Mouse (Mus musculus) forelimb bud, embryonic 11.5 days (tissue): ENCODE data around the gene Slc38a3.

Experiments used
- DNase-seq: peaks from one replicate; pipeline ENCODE4 v3.0.0-alpha.2; 2012; ENCODE audit warnings: low read depth, low spot score

Gene Slc38a3

GRCm38 (mm10) chr9:107618778-107619545 lies 50.4 kb downstream of the Slc38a3 start:
- DNase-seq: no peak

- DNase-seq: no peak
These were observed 51.2 kb downstream of the Slc38a3 start for GRCm38 (mm10) chr9:107618098-107618497.

GRCm38 (mm10) chr9:107617461-107617860 lies 51.9 kb downstream of the Slc38a3 start:
- no peak for DNase-seq

GRCm38 (mm10) chr9:107615035-107615434 lies 54.3 kb downstream of the Slc38a3 start:
- no peak for DNase-seq

- no peak for DNase-seq
These were observed 56.3 kb downstream of the Slc38a3 start for GRCm38 (mm10) chr9:107612945-107613569.

GRCm38 (mm10) chr9:107612191-107612944 lies 57.0 kb downstream of the Slc38a3 start:
- peak; percentile 98 for DNase-seq

- DNase-seq: no peak
These were observed 57.7 kb downstream of the Slc38a3 start for GRCm38 (mm10) chr9:107611456-107612190.

- no peak for DNase-seq
These were observed 59.9 kb downstream of the Slc38a3 start for GRCm38 (mm10) chr9:107609433-107609830.

GRCm38 (mm10) chr9:107608741-107609432 lies 60.4 kb downstream of the Slc38a3 start, which contains the start of gene Sema3b:
Gene Sema3b (minus strand): TSS chr9:107609229.
- no peak for DNase-seq

- DNase-seq: no peak
These were observed 61.6 kb downstream of the Slc38a3 start for GRCm38 (mm10) chr9:107607653-107608245.

- no peak for DNase-seq
These were observed 62.3 kb downstream of the Slc38a3 start for GRCm38 (mm10) chr9:107607036-107607435.

- DNase-seq: no peak
These were observed 62.7 kb downstream of the Slc38a3 start for GRCm38 (mm10) chr9:107606591-107606990.

GRCm38 (mm10) chr9:107605041-107605661 lies 64.2 kb downstream of the Slc38a3 start:
- no peak for DNase-seq

GRCm38 (mm10) chr9:107603251-107603650 lies 66.1 kb downstream of the Slc38a3 start:
- no peak for DNase-seq

- DNase-seq: peak; percentile 91
These were observed 67.2 kb downstream of the Slc38a3 start for GRCm38 (mm10) chr9:107602068-107602648.

GRCm38 (mm10) chr9:107601275-107601674 lies 68.1 kb downstream of the Slc38a3 start:
- no peak for DNase-seq

- DNase-seq: no peak
These were observed 68.6 kb downstream of the Slc38a3 start for GRCm38 (mm10) chr9:107600745-107601144.
